8 mouse cellular contexts compared by ENCODE assay signal in genomic region chrX:51680428-51681169, GRCm38 (mm10). TPM values are rescaled to one million over a fixed set of nuclear protein-coding genes. Genes with fewer than 3 reads are reported as not detected.
DNase-seq lines count a peak whose midpoint lies in the region; ATAC-seq lines count a peak whose summit lies in the region.

No protein-coding gene starts in this region.

- H3K4me1 ChIP-seq in forebrain, embryonic 15.5 days: no peaks in the 10 kb centered on the region
- H3K4me1 ChIP-seq in hindbrain, embryonic 14.5 days (replicated peaks; ENCODE audit: control insufficient read depth, insufficient read depth, low read length): 0 out of 2 replicates have a peak, but pooled peaks cover 3% of the 10 kb centered on the region
- H3K4me1 ChIP-seq in midbrain, embryonic 14.5 days (ENCODE audit: control insufficient read depth, insufficient read depth, low read length): no peaks in the 10 kb centered on the region

- DNase-seq in heart, adult 11 months: peak; percentile 81
- no peak for DNase-seq in heart, adult 8-10 months (ENCODE audit: low spot score)
- peak; percentile 63 to 68 for DNase-seq in cerebellum, adult 18-20 months
- peak; percentile 48 for DNase-seq in hindbrain, embryonic 14.5 days (ENCODE audit: low spot score)
- peak; percentile 18 to 32 for DNase-seq in left cerebral cortex, postnatal 25 days (ENCODE audit: low spot score in 2 of 2)
- peak; percentile 76 for DNase-seq in midbrain, embryonic 14.5 days
- DNase-seq in urinary bladder, postnatal 4 days (ENCODE audit: low spot score in 2 of 2): peak; percentile 17 to 61

- H3K9me3 ChIP-seq in forebrain, embryonic 15.5 days: no peaks in the 10 kb centered on the region
- H3K9me3 ChIP-seq in hindbrain, embryonic 14.5 days (ENCODE audit: control insufficient read depth, low read length): no peaks in the 10 kb centered on the region
- no peaks in the 10 kb centered on the region for H3K9me3 ChIP-seq in midbrain, embryonic 14.5 days (ENCODE audit: control insufficient read depth, low read length)

- H3K27ac ChIP-seq in forebrain, embryonic 15.5 days (replicated peaks): peak overlapping the region; percentile 71
- peak overlapping the region; percentile 38 for H3K27ac ChIP-seq in hindbrain, embryonic 14.5 days
- no peak overlapping the region for H3K27ac ChIP-seq in midbrain, embryonic 14.5 days (replicated peaks; ENCODE audit: low read depth, low read length)

- peak overlapping the region; percentile 83 for H3K4me2 ChIP-seq in forebrain, embryonic 15.5 days (replicated peaks)
- peak overlapping the region; percentile 77 for H3K4me2 ChIP-seq in hindbrain, embryonic 14.5 days (replicated peaks)
- peak overlapping the region; percentile 81 for H3K4me2 ChIP-seq in midbrain, embryonic 14.5 days (ENCODE audit: low read length)

- peak overlapping the region; percentile 51 for H3K9ac ChIP-seq in forebrain, embryonic 15.5 days (replicated peaks)
- peak overlapping the region; percentile 57 for H3K9ac ChIP-seq in hindbrain, embryonic 14.5 days
- peak overlapping the region; percentile 51; the same call in 1 of the 2 replicates for H3K9ac ChIP-seq in midbrain, embryonic 14.5 days (replicated peaks; ENCODE audit: low read length)

- H3K27me3 ChIP-seq in forebrain, embryonic 15.5 days: no peaks in the 10 kb centered on the region
- H3K27me3 ChIP-seq in hindbrain, embryonic 14.5 days (ENCODE audit: control insufficient read depth, insufficient read depth, low read length): peaks cover 16% of the 10 kb centered on the region; the same call in 1 of the 2 replicates
- no peaks in the 10 kb centered on the region for H3K27me3 ChIP-seq in midbrain, embryonic 14.5 days (ENCODE audit: control insufficient read depth, insufficient read depth, low read length)

- intact Hi-C loops in left cerebral cortex, postnatal 25 days (cut with DNase I): loop anchor here (10.0 kb wide), 1 partner anchor 176 kb away; no protein-coding TSS in a partner anchor

- peak overlapping the region; percentile 55 for H3K4me3 ChIP-seq in forebrain, embryonic 15.5 days
- H3K4me3 ChIP-seq in hindbrain, embryonic 14.5 days (replicated peaks; ENCODE audit: low read length): peak overlapping the region; percentile 50
- H3K4me3 ChIP-seq in midbrain, embryonic 14.5 days (replicated peaks; ENCODE audit: low read depth, low read length): peak overlapping the region; percentile 43

- H3K36me3 ChIP-seq in forebrain, embryonic 15.5 days: no peaks in the 10 kb centered on the region
- H3K36me3 ChIP-seq in hindbrain, embryonic 14.5 days (replicated peaks; ENCODE audit: control insufficient read depth, insufficient read depth): no peaks in the 10 kb centered on the region
- no peaks in the 10 kb centered on the region for H3K36me3 ChIP-seq in midbrain, embryonic 14.5 days (ENCODE audit: control insufficient read depth, insufficient read depth, low read length)

- WGBS in forebrain, embryonic 15.5 days: 27% methylated on average over 56 of the region's 70 CpGs
- WGBS in hindbrain, embryonic 14.5 days: 23% methylated on average over 53 of the region's 70 CpGs
- WGBS in midbrain, embryonic 14.5 days: 22% methylated on average over 63 of the region's 70 CpGs

- peak; percentile 81 for ATAC-seq in forebrain, embryonic 15.5 days (replicated peaks)
- ATAC-seq in hindbrain, embryonic 14.5 days (ENCODE audit: low FRiP score): peak; percentile 85
- ATAC-seq in midbrain, embryonic 14.5 days (ENCODE audit: low FRiP score, low TSS enrichment): peak; percentile 83

RNA-seq across cellular contexts. Expression of gene Hs6st2, which starts 1.1 kb away (rescaled TPM):
- total RNA-seq in heart, adult 8-10 months (2022): under 1 TPM; 0.19 to 0.73 (median 0.27) TPM
- polyA plus RNA-seq in forebrain, embryonic 15.5 days (2015; fragmentation: Nextera tagmentation; extraction: Ambion mirVana): 49.3 and 50.4 TPM in 2 replicates
- polyA plus RNA-seq in hindbrain, embryonic 14.5 days (2014; fragmentation: Nextera tagmentation; extraction: Ambion mirVana): 43.7 and 53.9 TPM in 2 replicates
- total RNA-seq in left cerebral cortex, postnatal 25 days (2021): 10 to 100 TPM; 34.9 to 39.0 TPM
- polyA plus RNA-seq in midbrain, embryonic 14.5 days (2014; fragmentation: Nextera tagmentation; extraction: Ambion mirVana): 21.6 and 23.9 TPM in 2 replicates
